Mouse (Mus musculus): ENCODE results near the gene Arcn1.

- TF ChIP-seq EP300 (IDR thresholded peaks at IDR 0.05) (no peak), CTCF (IDR thresholded peaks at IDR 0.05) (no peak)
Observed at GRCm38 (mm10) chr9:44721877-44722186, 45.8 kb downstream of the Arcn1 start.
